Mouse (Mus musculus): ENCODE data around the gene Alox5ap. TPM values are rescaled to one million over a fixed set of nuclear protein-coding genes. Genes with fewer than 3 reads are reported as not detected.
A peak's percentile ranks its signal among the peaks of the same experiment; 100 is the strongest.

Gene Alox5ap
- 7.8 and 17.6 TPM in 2 replicates for total RNA-seq (2021)
- long read RNA-seq, experiment 1, transcript Alox5ap-201 (5 exons, 1,251 nt), result major isoform, 5 of 5 reads
- long read RNA-seq, experiment 1, partial matches to known transcripts, result 0 of 5 reads
- long read RNA-seq, experiment 1, other reads (novel, unspliced or antisense), result 0 of 5 reads
- long read RNA-seq, experiment 2, partial matches to known transcripts, result 0 of 4 reads
- long read RNA-seq, experiment 2, other reads (novel, unspliced or antisense), result 2 of 4 reads

- no peak for DNase-seq
These were observed at the start of gene Alox5ap for GRCm38 (mm10) chr5:149264405-149264804. Gene Alox5ap, plus strand, starts transcription at chr5:149264767.

GRCm38 (mm10) chr5:149215540-149215939, 49.0 kb upstream of the Alox5ap start:
- DNase-seq, result no peak

DNA sequence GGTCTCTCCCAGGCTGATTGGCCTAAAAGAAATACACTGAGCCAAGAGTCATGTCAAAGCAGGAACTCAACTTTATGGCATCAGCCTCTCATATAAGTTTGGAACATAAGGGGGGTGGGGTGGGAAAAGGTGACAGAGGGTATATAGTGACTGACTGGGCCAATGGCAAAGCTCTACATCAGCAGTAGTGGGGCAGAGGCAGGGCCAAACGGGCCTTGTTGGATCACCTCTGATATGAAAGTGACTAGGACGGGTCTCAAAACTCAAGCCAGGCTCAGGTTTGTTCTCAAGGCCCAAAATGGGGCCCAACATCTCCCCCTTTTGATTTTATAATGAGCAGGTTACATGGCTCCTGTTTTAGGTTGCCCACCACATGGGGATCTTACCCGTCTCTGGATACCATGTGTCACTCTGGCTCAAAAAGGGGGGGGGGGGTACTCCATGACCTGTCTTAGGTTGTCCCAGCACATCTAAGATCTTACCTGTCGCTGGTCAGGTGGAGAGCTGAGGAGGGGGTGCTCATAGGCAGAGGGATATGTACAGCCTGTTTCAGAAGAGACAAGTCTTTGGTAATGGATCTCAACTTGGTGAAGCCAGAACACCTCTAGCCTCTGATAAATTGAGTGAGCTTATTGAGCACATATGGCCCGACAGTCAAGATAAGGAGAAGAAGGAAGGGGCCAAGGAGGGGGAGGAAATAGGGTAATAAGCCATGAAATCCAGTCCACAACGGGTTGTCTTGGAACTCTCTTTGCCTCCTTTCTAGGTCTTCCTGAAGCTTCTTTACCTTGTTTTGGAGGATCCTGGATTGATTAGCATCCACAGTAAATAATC, 46.8 kb upstream of the Alox5ap start:
- DNase-seq, result no peak

GRCm38 (mm10) chr5:149219493-149219892, 45.1 kb upstream of the Alox5ap start:
- no peak for DNase-seq

DNA sequence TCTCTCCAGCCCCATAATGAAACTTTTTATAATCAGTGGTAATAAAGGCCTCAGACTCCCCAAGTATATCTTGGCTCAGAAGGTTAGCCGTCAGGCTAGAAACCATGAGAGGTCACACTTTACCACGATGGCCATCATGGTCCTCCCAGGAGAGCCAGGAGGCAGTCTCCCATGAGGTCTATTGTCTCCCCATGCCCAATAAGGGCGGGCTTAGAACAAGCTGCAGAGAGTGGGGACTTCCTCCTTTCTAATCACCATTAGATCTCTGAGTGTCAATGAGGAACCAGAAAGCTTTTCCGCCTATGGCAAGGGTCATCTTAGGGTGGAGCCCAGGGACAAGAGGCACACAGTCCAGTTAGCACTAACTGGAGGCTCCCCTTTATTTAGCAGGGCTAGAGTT, 43.2 kb upstream of the Alox5ap start:
- no peak for DNase-seq

- DNase-seq, result no peak
These were observed 39.9 kb upstream of the Alox5ap start for GRCm38 (mm10) chr5:149224666-149225065.

DNA sequence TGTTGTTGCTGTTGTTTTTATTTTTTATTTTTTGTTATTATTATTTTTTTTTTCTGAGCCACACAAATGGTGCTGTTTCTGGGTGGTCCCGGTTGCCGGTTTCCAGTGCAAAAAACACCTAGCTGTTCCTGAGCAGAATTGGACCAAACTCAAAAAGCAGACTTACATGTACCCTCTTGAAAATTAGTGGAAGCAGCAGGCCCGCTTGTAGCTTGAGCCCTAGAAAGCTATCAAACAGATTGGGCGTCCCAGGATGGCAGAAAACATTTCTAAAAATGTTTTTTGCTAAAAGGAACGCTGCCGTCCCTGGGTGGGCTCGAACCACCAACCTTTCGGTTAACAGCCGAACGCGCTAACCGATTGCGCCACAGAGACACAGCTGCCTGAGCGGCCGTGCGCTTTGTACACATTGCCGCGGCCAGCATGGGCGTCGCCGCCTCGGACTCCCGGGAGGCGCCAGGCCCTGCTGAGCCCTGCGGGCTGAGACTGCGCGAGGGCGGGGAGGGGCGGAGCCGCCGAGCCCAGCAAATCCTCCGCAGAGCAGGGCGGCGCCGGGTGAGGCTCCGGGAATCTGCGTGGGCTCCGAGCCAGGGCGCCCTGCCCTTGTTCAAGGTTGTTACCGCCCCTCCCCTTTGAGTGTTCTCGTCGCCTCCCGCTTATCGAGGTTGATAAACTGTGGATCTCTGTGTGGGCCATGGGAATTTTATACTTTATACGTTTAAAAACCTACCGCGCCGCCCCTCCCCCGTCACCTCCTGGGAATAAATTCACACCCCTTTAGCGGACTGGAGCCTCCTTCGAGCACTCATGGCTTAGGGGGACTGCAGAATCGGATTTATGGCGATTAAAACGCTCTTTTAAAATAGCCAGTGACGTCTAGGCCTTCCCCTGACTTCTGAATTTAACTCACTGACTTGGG, 35.6 kb upstream of the Alox5ap start:
- DNase-seq, result peak; percentile 99

DNA sequence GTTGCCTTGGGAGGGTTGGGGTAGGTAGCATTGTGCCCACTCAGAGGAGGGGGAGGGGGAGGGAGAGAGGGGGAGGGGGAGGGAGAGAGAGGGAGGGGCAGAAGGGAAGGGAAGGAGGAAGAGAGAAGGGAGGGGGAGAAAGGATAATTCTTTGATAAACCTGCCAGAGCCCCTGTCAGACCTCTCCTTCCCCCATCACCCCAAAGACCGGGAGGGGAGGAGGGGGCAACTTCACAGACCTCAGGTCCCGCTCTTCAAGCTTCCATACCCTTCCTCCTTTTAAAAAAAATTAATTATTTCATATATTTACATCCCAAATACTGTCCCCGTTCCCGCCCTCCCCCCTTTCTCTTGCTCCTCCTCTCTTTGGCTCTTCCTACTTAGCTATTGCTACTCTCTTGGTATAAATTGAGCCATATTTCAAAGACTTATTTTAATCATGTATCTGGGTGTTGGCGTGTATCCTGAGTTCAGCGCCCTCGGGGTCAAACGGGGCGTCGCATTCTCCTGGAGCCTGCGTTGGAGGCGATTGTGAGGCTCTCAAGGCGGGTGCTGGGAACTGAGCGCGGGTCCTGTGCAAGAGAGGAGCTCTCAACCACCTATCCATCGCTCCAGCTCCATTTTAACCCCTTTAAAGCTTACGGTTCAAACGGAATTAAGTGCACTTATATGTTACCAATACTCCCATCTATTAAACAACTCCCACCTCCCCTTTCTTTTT, 34.8 kb upstream of the Alox5ap start:
- no peak for DNase-seq

GRCm38 (mm10) chr5:149235002-149235401, 29.6 kb upstream of the Alox5ap start:
- peak; percentile 18 for DNase-seq

DNA sequence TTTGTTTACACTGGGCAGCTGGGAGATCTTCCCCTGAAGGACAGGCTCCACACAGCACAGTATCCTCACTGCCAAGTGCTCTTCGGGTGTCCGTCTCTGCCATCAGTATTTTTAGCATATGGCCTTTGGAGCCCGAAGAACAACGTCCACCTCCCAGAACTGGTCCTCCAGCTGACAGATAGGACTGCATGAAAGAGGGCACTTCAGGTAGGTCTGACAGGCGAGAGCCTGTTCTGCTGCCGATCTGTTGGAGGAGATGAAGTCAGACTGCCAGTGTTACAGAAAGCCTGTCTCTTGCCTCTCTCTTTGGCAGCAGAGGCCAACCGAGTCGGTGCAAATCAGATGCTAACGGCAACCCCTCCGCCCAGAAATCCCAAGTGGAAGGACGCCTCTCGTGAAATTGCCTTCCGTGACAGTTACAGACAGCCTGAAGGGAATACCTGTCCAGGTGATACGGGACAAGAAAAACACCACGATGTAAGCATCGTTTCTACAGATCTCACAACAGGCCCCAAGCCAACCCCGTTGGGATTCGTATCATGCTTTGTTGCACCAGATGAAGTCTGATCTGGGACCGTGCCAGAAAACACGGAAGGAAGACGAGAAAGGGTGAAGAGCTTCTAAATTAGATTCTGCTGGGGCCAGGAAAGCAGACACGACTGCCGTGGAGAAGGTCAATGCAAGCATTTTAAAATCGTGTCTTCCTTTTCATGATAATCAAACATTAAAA, 27.2 kb upstream of the Alox5ap start:
- DNase-seq, result no peak

DNA sequence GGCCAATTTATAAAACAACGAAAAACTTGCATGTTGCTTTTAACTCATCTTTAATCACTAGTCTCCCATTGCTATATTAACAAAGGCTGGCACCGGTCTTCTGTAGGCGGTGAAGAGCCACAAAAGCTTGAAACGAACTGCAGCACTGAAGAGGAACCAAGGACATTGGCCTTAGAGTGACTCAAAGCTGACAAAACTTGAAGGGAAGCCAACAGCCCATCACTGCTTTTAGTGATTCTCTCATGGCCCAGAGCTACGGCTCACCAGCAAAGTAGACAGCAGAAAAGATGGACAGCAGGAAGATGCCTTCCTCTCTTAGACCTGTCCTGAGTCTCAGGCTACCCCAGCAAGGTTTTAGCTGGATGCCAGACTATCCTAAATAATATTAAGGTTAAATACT, 22.1 kb upstream of the Alox5ap start:
- peak; percentile 51 for DNase-seq

GRCm38 (mm10) chr5:149243053-149243452, 21.5 kb upstream of the Alox5ap start:
- no peak for DNase-seq

- no peak for DNase-seq
These were observed 19.1 kb upstream of the Alox5ap start for GRCm38 (mm10) chr5:149245391-149245964.

DNA sequence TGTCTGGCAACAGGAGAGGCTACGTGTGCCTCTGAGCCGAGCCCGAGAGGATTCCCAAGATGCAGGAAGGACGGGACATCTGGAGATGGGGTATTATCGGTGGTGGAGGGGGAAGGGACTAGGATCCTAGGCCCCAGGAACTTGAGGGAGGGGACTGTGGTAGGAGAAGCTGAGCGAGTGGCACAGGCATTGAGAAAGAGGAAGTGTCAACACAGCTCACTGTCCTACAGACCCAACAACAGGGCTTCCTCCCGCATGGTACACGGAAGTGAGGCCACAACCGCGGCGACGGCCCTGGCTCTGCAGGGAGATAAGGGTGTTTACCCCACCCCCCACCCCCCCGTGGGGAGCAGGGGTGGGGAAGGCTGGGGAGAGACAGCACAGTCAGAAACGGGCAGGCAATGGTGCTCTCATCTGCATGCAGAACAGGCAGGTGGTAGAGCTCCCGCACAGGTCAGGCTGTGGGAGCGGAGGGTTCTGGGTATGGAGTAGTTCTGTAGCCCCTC, 18.5 kb upstream of the Alox5ap start:
- peak; percentile 69 for DNase-seq

DNA sequence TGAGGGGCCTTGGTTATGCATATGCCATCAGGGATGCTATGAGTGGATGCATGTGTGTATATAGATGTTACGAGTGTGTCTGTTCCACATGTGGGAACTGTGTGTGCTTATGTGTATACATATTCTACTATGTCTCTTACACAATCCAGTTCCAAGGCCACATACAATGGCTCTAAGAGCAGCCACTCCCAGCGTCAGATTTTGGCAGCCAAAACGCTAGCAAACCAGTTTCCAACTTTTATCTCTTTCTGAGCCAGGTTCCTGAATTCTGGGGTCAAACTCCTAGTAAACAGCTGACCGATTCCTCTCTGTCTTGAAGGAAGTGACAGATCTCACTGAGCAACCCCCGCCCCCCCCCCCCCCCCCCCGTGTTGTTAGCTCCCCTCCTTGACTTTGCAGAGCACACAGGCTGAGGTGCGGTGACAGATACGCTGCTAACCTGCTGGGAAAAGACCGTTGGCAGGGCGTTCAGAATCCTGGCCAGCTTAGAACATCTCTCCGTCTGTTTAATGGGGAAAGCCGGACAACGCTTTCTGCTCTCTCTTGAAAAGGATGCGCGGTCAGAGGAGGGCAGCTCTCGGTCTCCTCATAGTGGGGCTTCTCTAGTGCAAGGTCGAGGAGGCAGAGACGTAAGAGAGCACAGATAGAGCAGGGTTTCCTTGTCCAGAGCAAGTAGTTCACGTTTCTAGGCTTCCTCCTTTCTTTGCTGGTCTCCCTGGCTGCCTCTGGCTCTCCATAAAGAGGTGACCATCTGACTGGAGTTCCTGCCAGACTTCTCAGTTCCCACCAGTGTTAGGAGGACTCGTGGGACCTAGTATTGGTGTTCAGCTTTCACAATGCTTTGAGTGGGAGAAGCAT, 17.3 kb upstream of the Alox5ap start:
- DNase-seq, result no peak

GRCm38 (mm10) chr5:149252303-149252702, 12.3 kb upstream of the Alox5ap start:
- no peak for DNase-seq

DNA sequence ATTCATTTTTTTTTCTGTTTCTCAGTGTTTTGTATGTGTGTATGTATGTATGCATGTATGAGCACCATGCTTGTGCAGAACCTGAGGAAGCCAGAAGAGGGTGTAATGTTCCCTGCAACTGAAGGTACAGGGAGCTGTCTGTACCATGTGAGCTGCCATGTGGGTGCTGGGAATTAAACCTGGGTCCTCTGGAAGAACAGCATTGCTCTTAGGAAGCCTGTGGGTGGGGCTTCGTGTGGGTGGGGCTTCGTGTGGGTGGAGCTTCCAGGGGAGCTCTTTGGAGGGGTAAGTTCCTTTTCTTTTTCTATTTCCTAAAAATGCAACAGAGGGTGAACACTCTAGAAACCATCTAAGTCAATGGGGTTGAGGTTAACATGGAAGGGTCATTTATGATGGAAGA, 11.1 kb upstream of the Alox5ap start:
- DNase-seq, result no peak

- DNase-seq, result no peak
These were observed 9.0 kb upstream of the Alox5ap start for GRCm38 (mm10) chr5:149255522-149255921.

- peak; percentile 34 for DNase-seq
These were observed 6.9 kb upstream of the Alox5ap start for GRCm38 (mm10) chr5:149257518-149258281.
